Mouse (Mus musculus): ENCODE measurements around the gene Pip4k2a.
A peak's percentile ranks its signal among the peaks of the same experiment; 100 is the strongest.
"Not testable (repeated sequence)": the region's sequence is repeated elsewhere in the genome, so short reads cannot be mapped to it uniquely, and the experiment has no call there.

Pip4k2a gene

DNA sequence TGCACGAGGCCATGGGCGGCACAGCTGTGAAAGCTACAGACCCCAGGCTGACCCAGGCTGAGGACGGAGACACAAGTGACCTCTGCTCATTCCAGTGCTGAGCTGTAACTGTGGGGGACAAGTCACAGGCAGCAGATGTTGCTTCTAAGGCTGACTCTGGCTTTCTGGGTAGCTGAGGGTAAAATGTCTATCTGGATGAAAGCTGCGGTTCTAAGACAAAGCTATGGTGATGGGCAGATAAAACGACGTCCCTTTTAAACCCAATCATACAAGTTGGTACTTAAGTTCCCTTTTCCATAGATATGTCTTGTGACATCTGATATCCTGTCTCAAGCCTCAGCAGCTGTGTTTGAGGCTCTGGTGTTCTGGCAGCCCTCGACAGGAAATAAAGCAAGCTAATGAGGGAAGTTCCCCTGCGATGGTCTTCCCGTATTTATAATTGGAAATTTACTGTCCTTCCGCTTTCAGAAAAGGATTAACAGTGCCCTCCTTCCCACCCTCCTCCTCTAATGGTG, 100.1 kb downstream of the Pip4k2a start:
- DNase-seq (ENCODE audit: low spot score) = no peak

DNA sequence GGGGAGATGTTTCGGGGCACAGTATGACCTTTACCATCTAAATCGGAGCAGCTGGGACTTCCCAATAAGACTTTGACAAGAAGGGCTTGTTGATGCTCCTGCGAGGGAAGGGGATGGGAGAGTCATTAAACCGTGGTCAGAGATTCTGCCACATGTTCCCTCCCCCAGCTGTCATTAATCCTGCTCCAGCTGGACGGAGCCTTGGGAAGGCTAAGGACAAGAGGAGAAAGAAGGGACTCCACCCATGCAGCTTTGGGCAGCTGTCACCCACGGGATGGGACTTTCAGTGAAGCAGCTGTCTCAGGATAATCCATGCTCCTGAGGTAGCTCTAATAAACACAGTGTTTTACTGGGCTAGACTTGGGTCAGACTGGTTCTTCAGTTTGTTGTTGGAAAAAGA, 101.9 kb downstream of the Pip4k2a start:
- DNase-seq (ENCODE audit: low spot score) = peak; percentile 41

DNA sequence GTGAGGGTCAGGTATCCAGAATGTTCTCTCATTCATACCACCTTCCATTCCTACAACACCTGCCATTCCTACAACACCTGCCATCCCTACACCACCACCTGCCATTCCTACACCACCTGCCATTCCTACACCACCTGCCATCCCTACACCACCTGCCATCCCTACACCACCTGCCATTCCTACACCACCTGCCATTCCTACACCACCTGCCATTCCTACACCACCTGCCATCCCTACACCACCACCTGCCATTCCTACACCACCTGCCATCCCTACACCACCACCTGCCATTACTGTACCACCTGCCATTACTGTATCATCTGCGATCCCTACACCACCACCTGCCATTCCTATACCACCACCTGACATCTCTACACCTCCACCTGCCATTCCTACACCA, 104.6 kb downstream of the Pip4k2a start:
- not testable (repeated sequence) for DNase-seq (ENCODE audit: low spot score)

DNA sequence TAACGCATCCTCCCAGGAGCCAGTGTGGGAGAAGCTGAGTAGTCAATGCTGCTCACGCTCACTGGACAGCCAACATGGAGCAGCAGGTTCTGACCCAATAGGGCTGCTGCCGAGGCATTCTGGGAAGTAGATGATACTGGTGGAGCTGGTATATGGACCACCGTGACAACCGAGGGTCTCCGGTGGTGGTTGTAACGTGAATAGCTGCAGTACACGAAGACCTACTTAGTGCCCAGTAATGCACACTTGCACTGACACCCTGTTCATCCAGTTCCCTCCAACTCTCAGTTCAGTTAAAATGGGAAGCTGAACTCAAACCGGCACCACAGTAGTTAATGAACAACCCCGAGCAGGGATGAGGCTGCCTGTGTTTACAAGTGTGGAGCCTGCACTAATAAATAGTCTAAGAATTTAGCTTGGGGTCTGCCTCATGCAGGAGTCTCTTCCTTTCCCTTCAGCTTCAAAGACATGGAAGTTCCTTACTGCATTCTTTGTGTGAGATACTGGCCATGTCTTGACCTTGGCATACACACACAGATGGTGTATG, 105.9 kb downstream of the Pip4k2a start:
- no peak for DNase-seq (ENCODE audit: low spot score)

DNA sequence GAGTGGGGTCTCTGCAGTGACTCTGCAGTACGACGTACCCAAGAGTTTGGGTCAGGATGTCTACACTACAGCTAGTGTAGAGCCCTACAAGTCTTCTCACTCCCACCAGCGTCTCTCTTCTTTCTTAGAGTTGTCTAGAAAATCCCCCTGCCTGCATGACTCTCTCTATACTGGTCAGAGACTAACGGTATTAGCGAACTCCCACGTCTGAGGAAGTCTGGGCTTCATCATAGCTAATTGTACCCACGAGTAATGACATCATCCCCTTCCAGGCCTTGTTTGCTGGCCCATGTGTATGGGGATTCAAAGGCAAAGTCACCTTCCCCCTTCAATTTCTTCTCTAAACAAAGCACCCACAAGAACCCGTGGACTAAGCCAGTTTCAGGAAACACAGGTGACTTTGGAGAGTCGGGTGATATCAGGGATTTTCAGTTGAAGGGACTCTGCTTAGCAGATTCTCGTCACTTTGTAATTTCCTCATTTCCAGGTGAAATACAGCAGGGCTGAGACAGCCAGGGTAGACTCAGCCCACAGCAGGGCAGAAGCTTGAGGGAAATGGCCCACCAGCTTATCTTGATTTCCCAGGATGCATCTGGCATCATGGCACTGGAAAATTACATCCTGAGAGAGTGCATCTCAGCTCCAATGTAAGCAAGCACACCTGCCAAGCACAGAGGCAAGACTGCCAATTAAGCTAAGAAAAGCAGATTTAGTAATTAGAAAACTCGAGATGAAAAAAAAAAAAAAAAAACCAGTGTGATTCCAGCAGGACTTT, 107.5 kb downstream of the Pip4k2a start:
- DNase-seq (ENCODE audit: low spot score) = no peak

DNA sequence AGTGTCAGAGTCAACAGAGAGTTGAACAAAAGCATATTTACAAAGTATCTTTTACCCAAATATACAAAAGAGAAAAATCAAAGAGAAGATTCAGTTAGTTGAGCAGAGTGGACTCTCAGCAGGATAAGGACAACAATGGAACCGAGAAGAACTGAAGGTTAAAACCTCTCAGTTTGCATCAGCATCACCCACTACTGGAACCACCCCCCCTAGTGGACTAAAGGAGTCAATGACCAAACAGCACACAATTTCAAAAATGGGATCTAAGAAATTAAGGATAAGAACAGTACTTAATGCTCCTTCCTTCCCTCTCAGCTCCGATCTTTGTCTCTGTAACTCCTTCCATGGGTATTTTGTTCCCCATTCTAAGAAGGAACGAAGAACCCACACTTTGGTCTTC, 113.6 kb downstream of the Pip4k2a start:
- DNase-seq (ENCODE audit: low spot score) = no peak

DNA sequence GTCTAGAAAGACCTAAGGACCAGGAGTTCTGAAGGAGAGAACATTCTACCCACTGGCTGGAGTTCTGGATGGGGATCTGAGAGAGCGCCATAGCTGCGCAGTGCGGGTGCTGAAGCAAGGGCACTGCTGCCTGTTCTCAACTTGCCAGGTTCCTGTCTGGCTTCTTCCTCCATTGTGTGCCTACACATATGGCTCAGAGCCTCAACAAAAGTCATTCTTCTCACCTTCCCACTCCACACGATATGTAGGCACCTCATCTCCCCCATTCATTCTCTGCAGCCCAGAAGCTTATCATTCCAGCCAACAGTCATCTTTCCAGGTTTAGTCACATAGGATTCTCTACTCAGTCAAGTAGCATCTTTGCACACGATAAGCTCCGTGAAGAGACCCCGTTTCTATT, 123.3 kb downstream of the Pip4k2a start:
- DNase-seq (ENCODE audit: low spot score) = no peak

DNA sequence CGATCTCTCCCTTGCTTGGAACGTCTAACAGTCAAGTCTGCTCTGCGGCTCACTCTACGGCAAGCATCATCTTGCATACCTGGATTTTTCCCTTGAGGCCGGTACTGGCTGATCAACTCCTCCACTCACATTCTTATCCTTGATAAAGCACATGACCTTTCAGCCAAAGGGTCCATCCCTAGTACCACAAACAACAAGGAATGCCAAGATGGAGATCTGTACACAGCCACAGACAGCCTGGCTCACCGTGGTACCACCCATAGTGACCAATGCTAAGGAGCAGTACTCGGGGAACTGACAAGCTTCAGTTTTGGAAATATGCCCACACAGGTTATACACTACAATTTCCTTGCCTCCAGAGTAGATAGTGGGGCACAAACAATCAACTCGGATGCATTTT, 123.9 kb downstream of the Pip4k2a start:
- DNase-seq (ENCODE audit: low spot score) = no peak

- DNase-seq (ENCODE audit: low spot score) = no peak
Measured at GRCm38 (mm10) chr2:18873440-18873839, 124.5 kb downstream of the Pip4k2a start.

DNA sequence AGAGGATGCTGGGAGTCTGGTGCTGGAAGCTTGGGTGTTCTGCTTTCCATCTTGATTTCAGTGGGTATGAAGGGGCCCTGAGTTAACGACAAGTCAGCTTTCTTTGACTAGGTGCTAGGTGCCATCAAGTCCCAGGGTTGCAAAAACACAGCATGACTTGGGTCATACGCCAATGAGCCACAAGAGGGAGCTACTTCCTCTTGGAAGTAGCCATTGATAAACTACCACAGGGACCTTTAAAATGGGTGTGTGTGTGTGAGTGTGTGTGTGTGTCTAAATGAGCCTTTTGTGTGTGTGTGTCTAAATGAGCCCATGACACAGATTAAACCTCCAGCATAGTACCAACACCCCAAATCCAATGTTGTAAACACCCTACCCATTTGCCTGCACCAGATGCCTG, 125.1 kb downstream of the Pip4k2a start:
- peak; percentile 79 for DNase-seq (ENCODE audit: low spot score)

GRCm38 (mm10) chr2:18871087-18871486, 126.8 kb downstream of the Pip4k2a start:
- no peak for DNase-seq (ENCODE audit: low spot score)

DNA sequence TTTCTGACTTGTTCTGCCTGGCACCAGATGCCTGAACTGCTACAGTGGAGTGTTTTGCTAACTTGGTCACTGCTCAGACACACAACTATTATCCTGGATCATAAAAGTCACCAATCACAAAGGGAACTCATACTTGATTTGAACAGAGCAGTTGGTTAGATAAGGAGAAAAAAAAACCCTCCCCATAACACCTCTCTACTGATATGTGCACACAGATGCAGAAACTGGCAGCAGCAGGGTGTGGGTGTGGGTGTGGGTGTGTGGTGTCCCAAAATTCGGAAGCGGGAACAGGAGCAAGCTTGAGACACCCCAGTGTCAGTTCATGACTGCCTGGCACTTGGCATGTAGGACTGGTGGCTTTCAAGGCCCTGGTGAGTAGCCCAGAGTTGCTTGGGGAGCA, 130.9 kb downstream of the Pip4k2a start:
- DNase-seq (ENCODE audit: low spot score) = no peak

DNA sequence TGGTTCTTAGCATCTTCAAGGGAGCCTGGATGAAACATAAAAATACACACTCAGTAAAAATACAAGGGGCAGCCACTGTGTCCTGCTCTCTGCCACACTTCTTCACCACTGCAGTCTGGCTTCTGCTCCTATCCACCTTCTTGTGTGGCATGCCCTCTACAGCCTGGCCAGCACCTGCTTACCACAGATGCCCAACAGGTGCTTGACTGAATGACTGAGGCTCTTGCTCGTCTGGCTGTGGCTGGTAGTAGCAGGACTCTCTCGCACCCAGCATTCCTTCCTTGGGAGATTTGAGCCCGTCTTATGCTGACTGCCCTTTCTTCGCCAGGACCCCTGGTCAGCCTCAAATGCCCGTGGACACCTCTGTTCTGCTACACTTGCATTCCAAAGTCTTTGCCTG, 133.2 kb downstream of the Pip4k2a start:
- no peak for DNase-seq (ENCODE audit: low spot score)

- no peak for DNase-seq (ENCODE audit: low spot score)
Measured at GRCm38 (mm10) chr2:18861607-18862158, 136.2 kb downstream of the Pip4k2a start.

DNA sequence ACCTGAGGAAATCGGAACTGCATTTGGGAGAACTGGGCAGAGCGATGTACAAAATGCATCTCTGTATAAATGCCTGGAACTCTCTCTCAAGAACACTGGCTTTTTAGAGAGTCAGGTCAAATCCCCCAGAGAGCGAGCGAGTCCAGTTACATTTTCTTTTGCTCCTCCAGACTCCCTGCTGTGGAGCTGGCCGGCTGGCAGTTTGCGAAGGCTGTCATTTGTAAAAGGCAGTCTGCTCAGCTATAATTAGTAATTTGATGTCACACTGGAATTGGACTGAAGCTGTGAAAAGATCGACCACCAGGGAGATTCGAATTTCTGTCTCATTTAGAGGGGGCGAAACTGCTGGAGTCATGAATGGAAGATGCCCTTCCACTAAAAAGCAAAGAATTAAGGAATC, 137.2 kb downstream of the Pip4k2a start:
- DNase-seq (ENCODE audit: low spot score) = peak; percentile 62

GRCm38 (mm10) chr2:18857952-18858351, 140.0 kb downstream of the Pip4k2a start:
- DNase-seq (ENCODE audit: low spot score) = peak; percentile 22

DNA sequence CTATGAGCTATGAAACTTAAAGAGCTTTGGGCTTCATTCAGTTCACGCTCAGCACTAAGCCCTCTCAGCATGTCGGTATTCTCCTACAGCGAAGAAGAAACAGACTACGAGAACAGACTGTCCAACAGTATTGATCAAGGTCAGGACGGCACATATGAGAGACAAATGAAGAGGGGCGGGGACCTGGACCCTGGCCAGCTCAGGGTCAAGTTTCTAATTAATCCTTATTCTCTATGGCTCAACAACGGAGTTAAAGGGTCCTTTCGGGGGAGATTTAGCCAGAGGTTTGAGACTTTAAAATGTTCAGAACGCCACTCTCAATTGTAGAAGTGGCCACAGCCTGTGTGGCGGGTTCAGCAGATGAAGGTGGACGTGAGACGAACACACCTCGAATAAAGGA, 141.5 kb downstream of the Pip4k2a start:
- peak; percentile 45 for DNase-seq (ENCODE audit: low spot score)

- DNase-seq (ENCODE audit: low spot score) = no peak
Measured at GRCm38 (mm10) chr2:18855246-18855645, 142.7 kb downstream of the Pip4k2a start.

- DNase-seq (ENCODE audit: low spot score) = no peak
Measured at GRCm38 (mm10) chr2:18853345-18853744, 144.6 kb downstream of the Pip4k2a start.

DNA sequence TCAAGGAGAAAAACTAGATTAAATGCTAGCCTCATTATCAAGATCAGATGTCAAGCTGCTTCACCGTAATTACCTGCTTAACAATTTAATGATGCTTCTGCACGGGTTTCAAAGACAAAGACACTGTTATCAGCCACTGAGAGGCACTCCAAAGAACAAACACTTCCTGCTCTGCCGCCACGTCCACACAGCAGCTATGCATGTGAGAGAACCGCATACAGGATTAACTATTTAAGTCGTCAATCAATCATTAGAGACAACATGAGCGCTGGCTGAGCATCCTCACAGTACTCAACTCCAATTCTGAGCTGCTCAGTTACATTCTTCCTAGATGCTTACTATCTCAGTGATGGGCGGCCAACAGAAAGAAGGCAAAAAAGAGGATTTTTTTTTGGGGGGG, 147.3 kb downstream of the Pip4k2a start:
- DNase-seq (ENCODE audit: low spot score) = no peak

- no peak for DNase-seq (ENCODE audit: low spot score)
Measured at GRCm38 (mm10) chr2:18848074-18848629, 149.8 kb downstream of the Pip4k2a start.

- no peak for DNase-seq (ENCODE audit: low spot score)
Measured at GRCm38 (mm10) chr2:18842527-18842926, 155.4 kb downstream of the Pip4k2a start.

GRCm38 (mm10) chr2:18841051-18841450, 156.9 kb downstream of the Pip4k2a start:
- no peak for DNase-seq (ENCODE audit: low spot score)
